ENCODE assay signal across 19 mouse cellular contexts in genomic region chr6:68445782-68446181, GRCm38 (mm10).
"Had no signal": no experiment of that assay in that cellular context is flagged by ENCODE, and none has a peak within 500 bp of the region (broad histone marks: within the 10 kb centered on the region; RNA-seq: fewer than 3 reads in every experiment).

No protein-coding gene starts in this region.

- H3K4me2 ChIP-seq: limb, embryonic 12.5 days; limb, embryonic 15.5 days; liver, embryonic 12.5 days; liver, embryonic 15.5 days; midbrain, embryonic 12.5 days; midbrain, embryonic 15.5 days; neural tube, embryonic 12.5 days; neural tube, embryonic 15.5 days; stomach, embryonic 15.5 days had no signal

- H3K4me1 ChIP-seq: limb, embryonic 12.5 days; limb, embryonic 15.5 days; liver, embryonic 12.5 days; liver, embryonic 15.5 days; midbrain, embryonic 12.5 days; midbrain, embryonic 15.5 days; neural tube, embryonic 12.5 days; neural tube, embryonic 15.5 days; stomach, embryonic 15.5 days had no signal

- DNase-seq: kidney, adult 2 months; kidney, postnatal 25 days; left cerebral cortex, postnatal 4 days; lung, adult 2 months; right cerebral cortex, adult 18-20 months; right cerebral cortex, postnatal 14 days; right cerebral cortex, postnatal 4 days; thymus, postnatal 4 days had no signal

- H3K4me3 ChIP-seq: limb, embryonic 12.5 days; limb, embryonic 15.5 days; liver, embryonic 12.5 days; liver, embryonic 15.5 days; midbrain, embryonic 12.5 days; midbrain, embryonic 15.5 days; neural tube, embryonic 12.5 days; neural tube, embryonic 15.5 days; stomach, embryonic 15.5 days had no signal

- ATAC-seq: liver, embryonic 12.5 days; midbrain, embryonic 15.5 days had no signal

- H3K27me3 ChIP-seq: limb, embryonic 12.5 days; limb, embryonic 15.5 days; liver, embryonic 12.5 days; liver, embryonic 15.5 days; midbrain, embryonic 12.5 days; midbrain, embryonic 15.5 days; neural tube, embryonic 12.5 days; neural tube, embryonic 15.5 days; stomach, embryonic 15.5 days had no signal

- H3K9me3 ChIP-seq: limb, embryonic 12.5 days; limb, embryonic 15.5 days; liver, embryonic 12.5 days; liver, embryonic 15.5 days; midbrain, embryonic 12.5 days; midbrain, embryonic 15.5 days; neural tube, embryonic 12.5 days; neural tube, embryonic 15.5 days; stomach, embryonic 15.5 days had no signal

- H3K9ac ChIP-seq: limb, embryonic 12.5 days; limb, embryonic 15.5 days; liver, embryonic 12.5 days; liver, embryonic 15.5 days; midbrain, embryonic 12.5 days; midbrain, embryonic 15.5 days; neural tube, embryonic 12.5 days; neural tube, embryonic 15.5 days; stomach, embryonic 15.5 days had no signal

- H3K36me3 ChIP-seq: limb, embryonic 12.5 days; limb, embryonic 15.5 days; liver, embryonic 12.5 days; liver, embryonic 15.5 days; midbrain, embryonic 12.5 days; midbrain, embryonic 15.5 days; neural tube, embryonic 12.5 days; neural tube, embryonic 15.5 days; stomach, embryonic 15.5 days had no signal

- H3K27ac ChIP-seq: kidney, postnatal 0 days; limb, embryonic 12.5 days; limb, embryonic 15.5 days; liver, embryonic 12.5 days; liver, embryonic 15.5 days; macrophage; midbrain, embryonic 12.5 days; midbrain, embryonic 15.5 days; neural tube, embryonic 12.5 days; neural tube, embryonic 15.5 days; stomach, embryonic 15.5 days had no signal
